Mouse (Mus musculus) ES-E14 (cell line): ENCODE data around the gene Recql5. TPM values are rescaled to one million over a fixed set of nuclear protein-coding genes. Genes with fewer than 3 reads are reported as not detected.

Experiments
- DNase-seq: peaks from one replicate; pipeline ENCODE4 v3.0.0-alpha.2; 2013; ENCODE audit warnings: low read depth, low spot score
- H3K27ac ChIP-seq: 2 replicates; pipeline ENCODE4 v1.5.1; 2012; ENCODE audit warnings: low read depth, mild to moderate bottlenecking, low read length, moderate library complexity, mixed read lengths; ENCODE audit not compliant: poor library complexity, insufficient read depth, severe bottlenecking
- H3K36me3 ChIP-seq: 2 replicates; pipeline ENCODE4 v1.6.1; 2012; ENCODE audit warnings: mild to moderate bottlenecking, low read length, moderate library complexity, mixed read lengths; ENCODE audit not compliant: control insufficient read depth, poor library complexity, insufficient read depth, severe bottlenecking
- H3K4me1 ChIP-seq, 2 experiments: fragments of 150-350 bp in 1 of 2; sonication (generic) in 1 of 2; 2 replicates each; pipeline ENCODE4 v1.6.1; 2012; ENCODE audit warnings: low read length in 2 of 2, mild to moderate bottlenecking in 1 of 2, mixed read lengths in 1 of 2; ENCODE audit not compliant: control insufficient read depth in 2 of 2, insufficient read depth in 2 of 2, poor library complexity in 1 of 2
- H3K4me3 ChIP-seq, 2 experiments: fragments of 150-350 bp in 1 of 2; sonication (generic) in 1 of 2; 2 replicates each; pipeline ENCODE4 v1.5.1; 2012; ENCODE audit warnings: low read length in 2 of 2, low read depth in 1 of 2, mild to moderate bottlenecking in 1 of 2, mixed read lengths in 1 of 2; ENCODE audit not compliant: insufficient read depth in 1 of 2, poor library complexity in 1 of 2, severe bottlenecking in 1 of 2
- H3K9ac ChIP-seq: 2 replicates; pipeline ENCODE4 v1.6.1; 2012; ENCODE audit warnings: low read depth, mild to moderate bottlenecking, low read length, mixed read lengths; ENCODE audit not compliant: poor library complexity, insufficient read depth, severe bottlenecking
- H3K9me3 ChIP-seq: fragments of 150-350 bp; sonication (generic); 2 replicates; pipeline ENCODE4 v1.6.1; 2012; ENCODE audit warnings: low read depth, mild to moderate bottlenecking, low read length; ENCODE audit not compliant: control insufficient read depth, insufficient read depth
- CHD2 ChIP-seq: IDR thresholded peaks from 2 replicates; pipeline ENCODE4 v1.6.1; 2014; ENCODE audit warnings: mild to moderate bottlenecking, low read depth, low read length, inconsistent platforms
- HCFC1 ChIP-seq: IDR thresholded peaks from 2 replicates; pipeline ENCODE4 v1.6.1; 2012; ENCODE audit warnings: low read length, inconsistent platforms, borderline replicate concordance; ENCODE audit not compliant: insufficient read depth
- MAFK ChIP-seq: IDR thresholded peaks from 2 replicates; pipeline ENCODE4 v1.6.1; 2014; ENCODE audit warnings: mild to moderate bottlenecking, low read depth, low read length, inconsistent platforms; ENCODE audit not compliant: insufficient read depth
- ZC3H11A ChIP-seq: IDR thresholded peaks from 2 replicates; pipeline ENCODE4 v1.6.1; 2012; ENCODE audit warnings: low read depth, mild to moderate bottlenecking, inconsistent platforms, low read length, borderline replicate concordance
- ZNF384 ChIP-seq: IDR thresholded peaks from 2 replicates; pipeline ENCODE4 v1.6.1; 2012; ENCODE audit warnings: low read depth, low read length, inconsistent platforms
- in situ Hi-C, 2 experiments: fragments of 600-800 bp; cut with MboI; formaldehyde crosslinking; loops; one replicate each; pipeline ENCODE4 v1.15.1; 2025; ENCODE audit warnings: low sequenced_read_pairs in 2 of 2, inconsistent platforms in 1 of 2; ENCODE audit not compliant: unreplicated experiment in 2 of 2
- total RNA-seq: library from RNA; depleted of rRNA; stranded (reverse); fragments of 300-350 nt; gene quantifications from 2 replicates; pipeline ENCODE4 v1.2.3, GENCODE M21; 2012

Gene Recql5
- total RNA-seq, 1 experiment: 28.0 TPM

DNA sequence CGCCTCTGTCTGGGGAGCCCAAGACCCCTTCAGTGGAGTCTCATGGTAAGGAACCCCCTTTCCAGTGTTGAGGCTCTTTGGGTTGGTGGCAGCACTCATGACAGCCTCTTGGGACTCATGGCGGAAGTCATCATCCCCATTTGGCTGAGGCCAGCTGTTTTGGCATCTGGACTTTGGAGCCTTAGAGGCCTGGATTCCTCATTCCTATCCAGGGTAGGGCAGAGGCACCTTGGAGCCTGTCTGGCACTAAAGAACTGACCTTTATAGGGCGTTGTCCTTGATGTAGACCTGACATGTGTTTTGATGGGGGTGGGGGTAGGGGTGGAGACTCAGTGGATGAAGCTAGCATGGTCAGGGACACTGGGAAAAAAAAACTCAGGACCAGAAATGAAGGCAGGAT lies 48.9 kb downstream of the Recql5 start:
- H3K4me3 ChIP-seq: peak overlapping the region; percentile 45 to 47; a peak in 1 of 4 replicates
- TF ChIP-seq ZNF384 (no peak), HCFC1 (no peak), ZC3H11A (no peak), MAFK (no peak), CHD2 (no peak)
- in situ Hi-C loops: no loop called here
- no peak overlapping the region for H3K27ac ChIP-seq
- no peaks in the 10 kb centered on the region for H3K9me3 ChIP-seq
- no peaks in the 10 kb centered on the region for H3K36me3 ChIP-seq
- H3K4me1 ChIP-seq: peaks cover 3 to 30% of the 10 kb centered on the region in 2 experiments; a peak in 3 of 4 replicates
- H3K9ac ChIP-seq: no peak overlapping the region
- no peak for DNase-seq

DNA sequence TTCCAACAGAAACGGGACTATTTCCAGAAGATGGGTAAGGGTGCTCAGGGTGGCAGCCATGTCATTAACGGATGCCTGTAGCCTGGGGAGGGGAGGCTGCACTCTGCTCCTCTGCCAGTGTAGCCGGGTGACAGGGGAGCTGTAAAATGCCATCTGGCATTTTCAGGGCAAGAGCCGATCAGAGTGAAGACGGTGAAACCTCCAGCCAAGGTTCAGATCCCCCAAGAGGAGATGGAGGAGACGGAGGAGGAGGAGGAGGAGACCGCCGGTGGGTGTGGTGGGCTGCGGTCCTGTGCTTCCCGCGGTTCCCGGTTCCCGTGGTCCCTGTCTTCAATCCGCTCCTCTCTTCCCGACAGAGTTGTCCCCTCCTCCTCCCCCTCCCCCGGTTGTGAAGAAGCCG lies 50.0 kb downstream of the Recql5 start:
- Histone ChIP-seq H3K4me3 (peak overlapping the region; percentile 45 to 47; a peak in 3 of 4 replicates), H3K36me3 (no peaks in the 10 kb centered on the region), H3K27ac (no peak overlapping the region), H3K9ac (peak overlapping the region; percentile 55), H3K9me3 (no peaks in the 10 kb centered on the region), H3K4me1 (peaks cover 3 to 30% of the 10 kb centered on the region in 2 experiments; a peak in 3 of 4 replicates)
- in situ Hi-C loops: no loop called here
- TF ChIP-seq CHD2: no peak
- TF ChIP-seq ZC3H11A: no peak
- TF ChIP-seq MAFK: no peak
- TF ChIP-seq ZNF384: no peak
- DNase-seq: no peak

DNA sequence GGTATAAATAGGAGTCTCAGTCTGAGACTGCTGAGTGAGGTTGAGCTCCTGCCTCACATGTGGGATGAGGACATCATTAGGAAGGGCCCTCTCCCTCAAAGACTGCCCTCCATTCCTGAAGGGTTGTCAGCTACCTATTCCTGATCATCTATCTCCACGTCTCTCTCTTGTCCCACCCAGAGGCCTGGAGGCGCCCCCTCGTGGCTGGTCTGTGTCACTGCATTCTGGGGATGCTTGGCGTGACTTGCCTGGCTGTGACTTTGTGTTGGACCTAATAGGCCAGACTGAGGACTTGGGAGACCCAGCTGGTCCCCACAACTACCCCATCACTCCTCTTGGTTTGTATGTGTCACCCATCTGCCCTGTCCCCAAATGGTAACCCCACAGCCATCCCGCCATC lies 52.3 kb downstream of the Recql5 start:
- Histone ChIP-seq H3K9ac (0 out of 2 replicates have a peak overlapping the region, but pooled peaks have one; percentile 5), H3K9me3 (no peaks in the 10 kb centered on the region), H3K4me3 (no peak overlapping the region), H3K36me3 (no peaks in the 10 kb centered on the region), H3K4me1 (peaks cover 3 to 25% of the 10 kb centered on the region in 2 experiments; a peak in 3 of 4 replicates), H3K27ac (no peak overlapping the region)
- TF ChIP-seq ZNF384 (no peak), CHD2 (no peak), MAFK (no peak), HCFC1 (no peak), ZC3H11A (no peak)
- peak; percentile 74 for DNase-seq
- in situ Hi-C loops: no loop called here

DNA sequence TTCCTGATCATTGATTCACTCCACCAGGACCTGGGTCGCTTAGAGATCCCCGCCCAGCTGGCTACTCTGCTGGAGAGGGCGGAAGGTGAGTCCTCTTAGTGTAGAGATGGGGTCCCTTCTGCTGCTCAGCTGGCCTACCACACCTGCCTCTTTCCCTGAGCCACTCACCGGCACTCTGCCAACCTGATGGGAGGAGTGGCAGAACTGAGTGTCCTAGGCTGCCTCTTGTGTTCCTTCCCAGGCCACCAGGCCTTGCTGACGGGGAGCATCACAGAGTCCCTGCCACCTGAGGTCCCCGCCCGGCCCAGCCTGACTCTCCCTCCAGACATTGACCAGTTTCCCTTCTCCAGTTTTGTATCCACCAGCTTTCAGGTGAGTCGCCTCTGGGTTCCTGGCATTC lies 55.2 kb downstream of the Recql5 start:
- no peak overlapping the region for H3K4me3 ChIP-seq
- H3K9me3 ChIP-seq: no peaks in the 10 kb centered on the region
- TF ChIP-seq ZNF384 (no peak), ZC3H11A (no peak), HCFC1 (no peak), CHD2 (no peak), MAFK (no peak)
- H3K9ac ChIP-seq: no peak overlapping the region
- DNase-seq: no peak
- no peaks in the 10 kb centered on the region for H3K36me3 ChIP-seq
- no peak overlapping the region for H3K27ac ChIP-seq
- in situ Hi-C loops: no loop called here
- peaks cover 0 to 7% of the 10 kb centered on the region in 2 experiments; a peak in 2 of 4 replicates for H3K4me1 ChIP-seq

DNA sequence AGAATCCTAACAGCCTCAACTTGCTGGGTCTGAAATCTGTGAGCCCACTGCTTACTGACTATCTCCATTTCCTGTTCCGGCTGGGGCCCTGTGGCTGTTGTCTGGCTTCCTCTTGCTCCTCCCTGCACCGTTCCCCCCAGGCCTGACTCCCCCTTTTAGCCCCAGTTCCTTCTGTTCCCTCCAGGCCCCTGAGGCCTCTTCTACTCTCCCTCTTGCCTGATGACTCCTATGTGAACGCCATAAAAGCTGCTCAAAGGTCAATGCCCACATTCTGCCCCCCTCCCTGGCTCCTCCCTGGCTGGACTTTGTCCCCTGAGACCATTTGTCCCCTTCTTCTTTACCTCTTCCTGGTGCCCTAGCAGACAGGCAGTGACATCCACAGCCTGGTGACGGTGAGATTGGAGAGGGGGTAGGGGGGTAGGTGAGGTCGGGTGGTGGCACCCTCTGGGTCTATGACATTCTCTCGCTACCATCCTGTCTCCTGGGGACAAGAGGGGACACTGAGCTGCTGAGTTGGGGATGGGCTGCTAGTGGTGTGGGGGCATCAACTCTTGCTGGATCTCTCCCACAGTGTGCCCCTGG lies 56.0 kb downstream of the Recql5 start:
- in situ Hi-C loops: no loop called here
- no peak overlapping the region for H3K4me3 ChIP-seq
- DNase-seq: no peak
- H3K9me3 ChIP-seq: no peaks in the 10 kb centered on the region
- no peaks in the 10 kb centered on the region for H3K36me3 ChIP-seq
- H3K27ac ChIP-seq: no peak overlapping the region
- no peak overlapping the region for H3K9ac ChIP-seq
- peaks cover 0 to 8% of the 10 kb centered on the region in 2 experiments; a peak in 1 of 4 replicates for H3K4me1 ChIP-seq
- TF ChIP-seq CHD2: no peak
- TF ChIP-seq HCFC1: no peak
- no peak for TF ChIP-seq MAFK
- no peak for TF ChIP-seq ZNF384
- TF ChIP-seq ZC3H11A: no peak
